Mouse (Mus musculus) liver, embryonic 14.5 days (tissue): Measurements from ENCODE around the gene Gpd2.

Source experiments
- CTCF ChIP-seq: IDR thresholded peaks from 2 replicates; pipeline ENCODE4 v1.5.1; 2016; ENCODE audit warnings: antibody characterized with exemption, low read depth, control low read depth
- EP300 ChIP-seq: IDR thresholded peaks from 2 replicates; pipeline ENCODE4 v1.6.1; 2016; ENCODE audit warnings: antibody characterized with exemption, low read depth

- TF ChIP-seq CTCF (no peak), EP300 (no peak)
Measured at GRCm38 (mm10) chr2:57199046-57199445, 38.4 kb upstream of the Gpd2 start.
